Mouse (Mus musculus) forebrain, embryonic 12.5 days (tissue): Measurements from ENCODE around the gene Tmem108. TPM values are rescaled to one million over a fixed set of nuclear protein-coding genes. Genes with fewer than 3 reads are reported as not detected.

Experiments used
- ATAC-seq: fragments of 200-750 bp; cut with Nextera tagmentation; 2 replicates; pipeline ENCODE4 v1.8.0; 2017; ENCODE audit warnings: moderate TSS enrichment; ENCODE audit not compliant: low FRiP score
- H3K27ac ChIP-seq: fragments of 300-500 bp; sonication (generic); 2 replicates; pipeline ENCODE4 v1.5.1; 2016; ENCODE audit warnings: mild to moderate bottlenecking
- H3K27me3 ChIP-seq: fragments of 300-500 bp; sonication (generic); 2 replicates; pipeline ENCODE4 v1.6.1; 2016; ENCODE audit warnings: mild to moderate bottlenecking
- H3K36me3 ChIP-seq: fragments of 300-500 bp; sonication (generic); replicated peaks from 2 replicates; pipeline ENCODE4 v1.6.1; 2016; ENCODE audit warnings: mild to moderate bottlenecking
- H3K4me1 ChIP-seq: fragments of 300-500 bp; sonication (generic); 2 replicates; pipeline ENCODE4 v1.6.1; 2016
- H3K4me2 ChIP-seq: fragments of 300-500 bp; sonication (generic); 2 replicates; pipeline ENCODE4 v1.6.1; 2016; ENCODE audit warnings: mild to moderate bottlenecking, moderate library complexity
- H3K4me3 ChIP-seq: fragments of 300-500 bp; sonication (generic); replicated peaks from 2 replicates; pipeline ENCODE4 v1.5.1; 2016; ENCODE audit warnings: mild to moderate bottlenecking
- H3K9ac ChIP-seq: fragments of 300-500 bp; sonication (generic); 2 replicates; pipeline ENCODE4 v1.6.1; 2016; ENCODE audit warnings: mild to moderate bottlenecking
- H3K9me3 ChIP-seq: fragments of 300-500 bp; sonication (generic); 2 replicates; pipeline ENCODE4 v1.6.1; 2016
- WGBS: fragments of 180-500 bp; shearing (Covaris S2); methylation state at CpG from one replicate; pipeline ENCODE4 v1.1.7; 2016; 5-methylcytosine and 5-hydroxymethylcytosine counted together
- polyA plus RNA-seq: library from polyadenylated mRNA; unstranded; fragments of >200 nt; fragmentation: Nextera tagmentation; extraction: Ambion mirVana; gene quantifications from 2 replicates; pipeline ENCODE4 v1.2.1, GENCODE M21; 2016

Gene Tmem108
- polyA plus RNA-seq, 1 experiment from 2014 or later: 34.5 TPM

DNA sequence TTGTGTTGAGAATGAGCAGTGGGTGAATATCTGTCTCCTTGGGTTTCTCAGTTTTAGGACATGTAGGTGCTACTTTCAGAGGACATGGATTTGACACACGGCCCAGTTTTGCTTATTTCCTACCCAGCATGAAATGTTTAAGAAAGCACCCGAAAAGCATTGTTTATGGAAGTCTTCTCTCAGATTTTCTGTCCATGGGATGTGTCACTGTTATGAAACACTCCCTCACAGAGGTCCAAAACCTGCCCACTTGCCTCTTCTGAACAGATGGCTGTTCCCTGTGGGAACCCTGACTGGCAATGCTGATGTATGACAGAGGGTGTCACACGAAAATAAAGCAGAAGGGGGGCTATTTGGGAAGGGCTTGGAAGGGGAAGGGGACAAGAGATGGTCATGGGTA is 212.5 kb downstream of the Tmem108 start:
- H3K4me1 ChIP-seq: peaks cover 41% of the 10 kb centered on the region
- no peak for ATAC-seq
- WGBS: 67% methylated on average over 3 of the region's 3 CpGs
- no peak overlapping the region for H3K9ac ChIP-seq
- peaks cover 67% of the 10 kb centered on the region for H3K27me3 ChIP-seq
- no peaks in the 10 kb centered on the region for H3K9me3 ChIP-seq
- no peak overlapping the region for H3K4me2 ChIP-seq
- no peak overlapping the region for H3K4me3 ChIP-seq
- no peaks in the 10 kb centered on the region for H3K36me3 ChIP-seq
- H3K27ac ChIP-seq: no peak overlapping the region

DNA sequence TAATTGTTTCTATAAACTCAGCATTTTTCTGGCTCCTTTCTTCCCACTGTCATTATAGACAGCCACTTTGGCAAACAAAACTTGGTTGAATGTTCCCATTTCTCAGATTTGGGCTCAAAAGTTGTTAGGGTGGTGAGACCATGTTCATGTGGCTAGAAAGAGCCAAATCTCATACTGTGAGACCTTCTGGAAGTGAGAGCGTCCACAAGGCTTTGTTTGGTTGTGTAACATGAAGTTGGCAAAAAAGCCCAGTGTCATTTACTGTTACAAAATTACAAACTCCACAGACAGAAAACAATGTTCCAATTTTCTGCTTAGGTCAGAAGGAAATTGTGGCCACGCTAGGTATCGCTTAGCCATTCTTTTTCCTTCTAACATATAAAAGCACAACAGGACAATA is 213.0 kb downstream of the Tmem108 start:
- no peak overlapping the region for H3K4me2 ChIP-seq
- H3K9ac ChIP-seq: no peak overlapping the region
- H3K4me3 ChIP-seq: no peak overlapping the region
- no peak overlapping the region for H3K27ac ChIP-seq
- ATAC-seq: no peak
- H3K36me3 ChIP-seq: no peaks in the 10 kb centered on the region
- H3K9me3 ChIP-seq: no peaks in the 10 kb centered on the region
- WGBS: 92% methylated on average over 3 of the region's 3 CpGs
- peaks cover 45% of the 10 kb centered on the region for H3K4me1 ChIP-seq
- H3K27me3 ChIP-seq: peaks cover 65% of the 10 kb centered on the region

DNA sequence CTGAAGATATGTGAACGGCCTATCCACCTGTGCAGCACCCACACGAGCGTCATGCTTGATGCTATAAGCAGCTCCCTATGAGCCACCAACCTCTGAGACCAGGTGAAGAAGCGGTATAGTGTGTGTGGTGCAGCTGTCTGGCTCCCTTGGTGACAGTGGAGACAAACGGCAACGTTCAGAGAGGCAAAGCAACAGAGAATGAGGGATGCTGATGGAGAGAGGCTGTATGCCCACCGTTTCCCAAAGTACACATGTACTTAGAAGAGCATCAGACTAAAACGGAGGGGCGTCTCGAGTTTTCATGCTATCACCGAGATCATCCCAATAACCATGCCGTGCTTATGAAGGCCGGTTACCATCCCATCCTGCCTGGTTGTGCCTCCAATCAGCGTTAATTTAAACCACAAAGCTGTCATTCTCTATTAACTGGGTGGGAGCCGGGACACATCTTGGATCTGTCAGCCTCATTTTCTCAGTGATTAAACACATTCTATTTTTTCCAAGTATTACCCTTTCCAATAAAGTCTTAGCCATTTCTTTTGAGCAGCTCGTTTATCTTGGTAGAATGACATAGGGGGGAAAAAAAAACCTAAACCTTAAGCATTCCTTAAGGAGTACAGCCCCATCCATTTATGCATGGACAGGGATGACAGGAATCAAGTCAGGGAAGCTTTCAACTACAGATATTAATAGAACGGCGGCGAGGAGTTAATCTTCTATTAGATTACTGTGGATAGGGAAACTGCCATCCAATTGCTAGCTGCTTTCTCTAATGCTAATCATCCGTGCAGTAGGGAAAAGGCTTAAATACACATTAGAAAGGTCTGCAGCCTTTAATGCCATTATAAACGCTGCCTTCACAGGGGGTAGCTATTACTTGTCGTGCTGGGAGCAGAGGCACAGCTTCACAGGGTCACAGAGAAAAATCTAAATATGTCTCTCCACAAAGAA is 214.7 kb downstream of the Tmem108 start:
- ATAC-seq: no peak
- Histone ChIP-seq H3K4me2 (peak overlapping the region; percentile 22), H3K9ac (peak overlapping the region; percentile 33; the same call in 1 of the 2 replicates)

DNA sequence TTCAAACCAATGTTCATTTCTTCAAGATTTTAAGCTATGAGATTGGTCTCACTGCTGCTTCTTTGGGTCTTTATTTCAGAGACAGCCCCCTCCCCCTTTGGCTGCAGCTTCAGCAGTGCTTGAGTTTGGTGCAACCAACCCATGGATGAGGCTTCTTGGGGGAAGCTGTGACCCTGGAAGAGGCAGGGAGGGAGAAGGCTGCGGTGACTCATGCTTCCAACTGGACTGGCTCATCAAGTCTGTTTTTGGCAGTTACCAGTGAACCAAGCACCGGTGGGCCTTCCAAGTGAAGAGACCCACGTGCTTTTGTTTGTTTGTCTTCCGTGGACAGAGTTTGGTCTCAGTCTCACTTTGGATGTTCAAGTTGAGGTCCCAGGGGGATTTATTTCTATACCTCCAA is 215.9 kb downstream of the Tmem108 start:
- ATAC-seq: no peak
- Histone ChIP-seq H3K36me3 (no peaks in the 10 kb centered on the region), H3K4me1 (peaks cover 39% of the 10 kb centered on the region), H3K4me3 (no peak overlapping the region), H3K9me3 (no peaks in the 10 kb centered on the region), H3K27me3 (peaks cover 50% of the 10 kb centered on the region), H3K9ac (no peak overlapping the region), H3K4me2 (no peak overlapping the region), H3K27ac (no peak overlapping the region)
- WGBS: 92% methylated on average over 4 of the region's 4 CpGs

More for the DNA sequence above, 214.7 kb downstream of the Tmem108 start:
- peak overlapping the region; percentile 77 for H3K27ac ChIP-seq
- no peaks in the 10 kb centered on the region for H3K9me3 ChIP-seq
- H3K4me1 ChIP-seq: peaks cover 46% of the 10 kb centered on the region
- no peak overlapping the region for H3K4me3 ChIP-seq
- no peaks in the 10 kb centered on the region for H3K36me3 ChIP-seq
- peaks cover 57% of the 10 kb centered on the region for H3K27me3 ChIP-seq
- WGBS: 34% methylated on average over 22 of the region's 22 CpGs

GRCm38 (mm10) chr9:103545271-103545670 is 216.4 kb downstream of the Tmem108 start:
- no peaks in the 10 kb centered on the region for H3K36me3 ChIP-seq
- no peak overlapping the region for H3K4me2 ChIP-seq
- peaks cover 50% of the 10 kb centered on the region for H3K27me3 ChIP-seq
- WGBS: 54% methylated on average over 4 of the region's 4 CpGs
- H3K4me3 ChIP-seq: no peak overlapping the region
- H3K9me3 ChIP-seq: no peaks in the 10 kb centered on the region
- no peak overlapping the region for H3K9ac ChIP-seq
- H3K4me1 ChIP-seq: peaks cover 39% of the 10 kb centered on the region
- ATAC-seq: no peak
- no peak overlapping the region for H3K27ac ChIP-seq

- H3K4me1 ChIP-seq: peaks cover 45% of the 10 kb centered on the region
- no peak for ATAC-seq
- H3K4me3 ChIP-seq: no peak overlapping the region
- H3K27ac ChIP-seq: no peak overlapping the region
- H3K36me3 ChIP-seq: no peaks in the 10 kb centered on the region
- peaks cover 50% of the 10 kb centered on the region for H3K27me3 ChIP-seq
- no peak overlapping the region for H3K4me2 ChIP-seq
- 62% methylated on average over 1 of the region's 1 CpGs for WGBS
- no peaks in the 10 kb centered on the region for H3K9me3 ChIP-seq
- no peak overlapping the region for H3K9ac ChIP-seq
Observed at GRCm38 (mm10) chr9:103544599-103544998, 217.0 kb downstream of the Tmem108 start.

DNA sequence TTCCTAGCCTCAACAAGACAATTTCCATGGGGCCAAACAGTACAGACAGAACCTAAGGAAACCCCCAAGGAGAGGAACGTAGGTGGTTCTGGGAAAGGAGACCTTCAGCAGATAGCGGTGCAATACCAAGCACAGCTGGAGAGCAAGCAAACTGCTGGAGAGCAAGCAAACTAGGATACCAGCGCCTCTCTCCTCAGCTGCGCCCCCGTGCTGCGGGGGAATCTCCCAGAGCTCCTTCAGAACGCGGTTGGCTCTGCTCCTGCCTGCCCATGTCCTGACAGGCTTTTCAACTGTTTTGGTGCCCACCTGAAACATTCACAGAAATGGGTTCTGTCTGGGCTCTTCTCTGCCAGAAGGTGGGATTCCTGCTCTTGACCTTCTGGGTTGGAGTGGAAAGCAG is 221.1 kb downstream of the Tmem108 start:
- WGBS: 73% methylated on average over 8 of the region's 8 CpGs
- H3K4me1 ChIP-seq: peaks cover 45% of the 10 kb centered on the region

GRCm38 (mm10) chr9:103538047-103538816 is 223.4 kb downstream of the Tmem108 start:
- Histone ChIP-seq H3K36me3 (no peaks in the 10 kb centered on the region), H3K27ac (peak overlapping the region; percentile 65), H3K4me2 (no peak overlapping the region), H3K9me3 (no peaks in the 10 kb centered on the region), H3K4me3 (no peak overlapping the region), H3K27me3 (peaks cover 8% of the 10 kb centered on the region; the same call in 1 of the 2 replicates), H3K4me1 (peaks cover 52% of the 10 kb centered on the region), H3K9ac (0 out of 2 replicates have a peak overlapping the region, but pooled peaks have one; percentile 4)
- ATAC-seq: peak; percentile 83
- 32% methylated on average over 8 of the region's 8 CpGs for WGBS

More for the DNA sequence above, 221.1 kb downstream of the Tmem108 start:
- no peak for ATAC-seq
- no peak overlapping the region for H3K4me2 ChIP-seq
- no peak overlapping the region for H3K27ac ChIP-seq
- H3K36me3 ChIP-seq: no peaks in the 10 kb centered on the region
- H3K9ac ChIP-seq: no peak overlapping the region
- no peak overlapping the region for H3K4me3 ChIP-seq
- no peaks in the 10 kb centered on the region for H3K9me3 ChIP-seq
- H3K27me3 ChIP-seq: peaks cover 21% of the 10 kb centered on the region; the same call in 1 of the 2 replicates

DNA sequence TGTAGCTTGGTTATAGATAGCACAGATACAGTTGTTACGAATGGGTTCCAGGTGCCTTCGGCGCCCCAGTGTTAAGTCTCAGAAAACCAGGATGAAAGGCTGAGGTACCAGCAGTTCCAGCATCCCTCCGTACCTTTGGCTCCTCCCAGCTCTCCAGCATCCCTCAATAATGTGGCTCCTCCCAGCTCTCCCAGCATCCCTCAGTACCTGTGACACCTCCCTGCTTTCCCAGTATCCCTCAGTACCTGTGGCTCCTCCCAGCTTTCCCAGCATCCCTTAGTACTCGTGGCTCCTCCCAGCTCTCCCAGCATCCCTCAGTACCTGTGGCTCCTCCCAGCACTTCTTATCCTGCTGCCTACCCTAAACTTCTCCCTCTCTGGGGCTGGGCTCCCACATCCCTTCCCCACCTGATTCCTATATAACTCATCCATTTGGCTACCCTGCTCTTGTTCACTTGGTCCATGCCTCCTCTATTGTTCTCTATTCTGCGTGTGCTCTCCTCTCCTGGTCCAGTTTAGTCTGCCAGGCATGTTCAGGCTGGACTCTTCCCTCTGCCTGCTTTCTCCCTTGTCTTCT is 225.5 kb downstream of the Tmem108 start:
- no peak overlapping the region for H3K4me3 ChIP-seq
- H3K4me1 ChIP-seq: peaks cover 49% of the 10 kb centered on the region
- H3K27me3 ChIP-seq: peaks cover 4% of the 10 kb centered on the region; the same call in 1 of the 2 replicates
- no peak for ATAC-seq
- no peak overlapping the region for H3K27ac ChIP-seq
- no peak overlapping the region for H3K9ac ChIP-seq
- no peak overlapping the region for H3K4me2 ChIP-seq
- H3K36me3 ChIP-seq: no peaks in the 10 kb centered on the region
- no peaks in the 10 kb centered on the region for H3K9me3 ChIP-seq
- WGBS: 91% methylated on average over 6 of the region's 6 CpGs

GRCm38 (mm10) chr9:103525041-103525537 is 236.5 kb downstream of the Tmem108 start:
- H3K27me3 ChIP-seq: no peaks in the 10 kb centered on the region; the same call in 1 of the 2 replicates
- no peak overlapping the region for H3K4me3 ChIP-seq
- H3K9ac ChIP-seq: no peak overlapping the region
- peak; percentile 84 for ATAC-seq
- 18% methylated on average over 10 of the region's 10 CpGs for WGBS
- no peaks in the 10 kb centered on the region for H3K9me3 ChIP-seq
- H3K27ac ChIP-seq: peak overlapping the region; percentile 87
- no peak overlapping the region; the same call in 1 of the 2 replicates for H3K4me2 ChIP-seq
- H3K36me3 ChIP-seq: no peaks in the 10 kb centered on the region
- H3K4me1 ChIP-seq: peaks cover 35% of the 10 kb centered on the region

- 0 out of 2 replicates have a peak overlapping the region, but pooled peaks have one; percentile 14 for H3K9ac ChIP-seq
- H3K27me3 ChIP-seq: no peaks in the 10 kb centered on the region; the same call in 1 of the 2 replicates
- H3K4me3 ChIP-seq: no peak overlapping the region
- ATAC-seq: peak; percentile 89
- peak overlapping the region; percentile 15 for H3K4me2 ChIP-seq
- peak overlapping the region; percentile 76 for H3K27ac ChIP-seq
- H3K36me3 ChIP-seq: no peaks in the 10 kb centered on the region
- no peaks in the 10 kb centered on the region for H3K9me3 ChIP-seq
- H3K4me1 ChIP-seq: peaks cover 35% of the 10 kb centered on the region
- 11% methylated on average over 5 of the region's 5 CpGs for WGBS
Observed at GRCm38 (mm10) chr9:103524600-103524999, 237.0 kb downstream of the Tmem108 start.
